In the genomic region with DNA sequence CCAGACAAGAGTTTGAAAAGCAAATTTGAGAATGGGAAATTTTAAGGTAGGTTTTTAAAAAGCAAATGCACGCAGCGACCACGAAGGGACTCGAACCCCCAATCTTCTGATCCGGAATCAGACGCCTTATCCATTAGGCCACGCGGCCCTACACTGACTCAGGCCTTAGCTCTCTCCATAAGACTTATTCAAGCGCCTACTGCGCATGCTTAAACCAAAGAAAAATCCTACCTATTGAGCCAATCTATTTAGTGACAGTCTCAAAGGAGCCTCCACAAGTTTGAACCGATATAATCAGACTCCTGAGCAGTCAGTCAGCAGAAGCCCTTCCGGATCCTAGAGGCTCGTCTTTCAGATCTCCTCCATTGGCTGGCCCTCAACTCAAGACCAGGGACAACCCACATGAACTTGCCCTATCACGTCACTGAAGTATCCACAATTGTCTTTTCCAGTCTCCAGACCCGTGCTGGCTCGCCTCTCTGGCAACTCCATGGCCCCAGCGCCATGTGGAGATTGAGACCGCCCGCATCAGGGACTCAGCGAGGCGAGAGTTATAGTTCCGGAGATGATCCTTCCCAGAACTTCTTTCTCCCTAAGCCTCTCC, we compare ENCODE assay signal across 8 mouse cellular contexts. TPM values are rescaled to one million over a fixed set of nuclear protein-coding genes. Genes with fewer than 3 reads are reported as not detected.
A peak's percentile ranks its signal among the peaks of the same experiment; 100 is the strongest.
DNase-seq lines count a peak whose midpoint lies in the region; ATAC-seq and TF ChIP-seq lines count a peak whose summit lies in the region.

No protein-coding gene starts in this region.

- no peaks in the 10 kb centered on the region for H3K36me3 ChIP-seq in ES-E14 (ENCODE audit: control insufficient read depth, insufficient read depth, low read length, poor library complexity, severe bottlenecking)
- no peaks in the 10 kb centered on the region; the same call in none of the 2 replicates for H3K36me3 ChIP-seq in forebrain, embryonic 16.5 days (ENCODE audit: control insufficient read depth, insufficient read depth)
- peaks cover 7% of the 10 kb centered on the region; the same call in 1 of the 2 replicates for H3K36me3 ChIP-seq in neural tube, embryonic 15.5 days

- 0 out of 2 replicates have a peak, but pooled peaks have one; percentile 29 for TF ChIP-seq POLR2A in lung, adult 2 months (IDR thresholded peaks at IDR 0.05; ENCODE audit: borderline replicate concordance, extremely low read depth, low read depth, low read length)

- peaks cover 0 to 13% of the 10 kb centered on the region in 2 experiments; a peak in 3 of 4 replicates for H3K4me1 ChIP-seq in ES-E14 (ENCODE audit: control insufficient read depth in 2 of 2, insufficient read depth in 2 of 2, low read length in 2 of 2, poor library complexity in 1 of 2)
- H3K4me1 ChIP-seq in forebrain, embryonic 16.5 days (replicated peaks; ENCODE audit: control insufficient read depth, insufficient read depth, low read length): peaks cover 17% of the 10 kb centered on the region
- H3K4me1 ChIP-seq in lung, adult 2 months (ENCODE audit: control insufficient read depth, insufficient read depth, low read length): peaks cover 3% of the 10 kb centered on the region
- peaks cover 20% of the 10 kb centered on the region for H3K4me1 ChIP-seq in neural tube, embryonic 15.5 days

- WGBS in forebrain, embryonic 16.5 days: 1% methylated on average over 22 of the region's 22 CpGs
- WGBS in lung, adult 2 months: under 1% methylated on average over 22 of the region's 22 CpGs
- WGBS in neural tube, embryonic 15.5 days: under 1% methylated on average over 22 of the region's 22 CpGs

- TF ChIP-seq CTCF in layer of hippocampus, adult 2 months (conservative IDR thresholded peaks at IDR 0.05): no peak
- TF ChIP-seq CTCF in lung, adult 2 months (IDR thresholded peaks at IDR 0.05; ENCODE audit: insufficient read depth, low read length): no peak

- intact Hi-C loops in heart, postnatal 36 days (cut with DNase I): no loop called here

- no peaks in the 10 kb centered on the region for H3K27me3 ChIP-seq in forebrain, embryonic 16.5 days (replicated peaks; ENCODE audit: control insufficient read depth, insufficient read depth, low read length)
- no peaks in the 10 kb centered on the region for H3K27me3 ChIP-seq in neural tube, embryonic 15.5 days (replicated peaks)

- in situ Hi-C loops in ES-E14 (cut with MboI; ENCODE audit: low sequenced_read_pairs in 2 of 2, unreplicated experiment in 2 of 2): no loop called here

- peak; percentile 83 for DNase-seq in ES-E14 (ENCODE audit: low read depth, low spot score)
- peak; percentile 89 to 96 for DNase-seq in cerebellum, adult 18-20 months
- peak; percentile 97 to 99 for DNase-seq in heart, postnatal 36 days
- peak; percentile 95 to 99 for DNase-seq in layer of hippocampus, adult 2 months (ENCODE audit: low spot score in 2 of 2)
- DNase-seq in lung, adult 2 months: peak; percentile 97
- DNase-seq in testis, postnatal 10 days (ENCODE audit: low spot score): peak; percentile 90

- H3K27ac ChIP-seq in ES-E14 (ENCODE audit: insufficient read depth, low read depth, low read length, poor library complexity, severe bottlenecking): peak overlapping the region; percentile 29; the same call in 1 of the 2 replicates
- peak overlapping the region; percentile 72 for H3K27ac ChIP-seq in forebrain, embryonic 16.5 days (ENCODE audit: low read length)
- peak overlapping the region; percentile 81 for H3K27ac ChIP-seq in layer of hippocampus, adult 2 months
- H3K27ac ChIP-seq in neural tube, embryonic 15.5 days (replicated peaks): peak overlapping the region; percentile 77

- peak overlapping the region; percentile 67 for H3K9ac ChIP-seq in ES-E14 (ENCODE audit: insufficient read depth, low read depth, low read length, poor library complexity, severe bottlenecking)
- peak overlapping the region; percentile 65 for H3K9ac ChIP-seq in forebrain, embryonic 16.5 days (replicated peaks; ENCODE audit: low read depth, low read length)
- H3K9ac ChIP-seq in neural tube, embryonic 15.5 days (replicated peaks): peak overlapping the region; percentile 53

- H3K4me2 ChIP-seq in forebrain, embryonic 16.5 days (ENCODE audit: low read length): peak overlapping the region; percentile 71
- peak overlapping the region; percentile 71 for H3K4me2 ChIP-seq in neural tube, embryonic 15.5 days

- ATAC-seq in forebrain, embryonic 16.5 days: peak; percentile 73
- ATAC-seq in neural tube, embryonic 15.5 days (ENCODE audit: low FRiP score): peak; percentile 67

- H3K4me3 ChIP-seq in ES-E14 (ENCODE audit: insufficient read depth in 1 of 2, low read depth in 1 of 2, low read length in 2 of 2, poor library complexity in 1 of 2, severe bottlenecking in 1 of 2): peak overlapping the region; percentile 58 to 87
- H3K4me3 ChIP-seq in forebrain, embryonic 16.5 days (replicated peaks; ENCODE audit: low read length): peak overlapping the region; percentile 74
- peak overlapping the region; percentile 81 for H3K4me3 ChIP-seq in layer of hippocampus, adult 2 months
- peak overlapping the region; percentile 62 for H3K4me3 ChIP-seq in lung, adult 2 months (replicated peaks; ENCODE audit: extremely low read depth, low read depth, low read length)
- H3K4me3 ChIP-seq in neural tube, embryonic 15.5 days (replicated peaks): peak overlapping the region; percentile 59

- no peaks in the 10 kb centered on the region for H3K9me3 ChIP-seq in ES-E14 (ENCODE audit: control insufficient read depth, insufficient read depth, low read depth, low read length)
- no peaks in the 10 kb centered on the region for H3K9me3 ChIP-seq in forebrain, embryonic 16.5 days (ENCODE audit: control insufficient read depth, low read length)
- no peaks in the 10 kb centered on the region for H3K9me3 ChIP-seq in neural tube, embryonic 15.5 days (replicated peaks)

TF ChIP-seq in ES-E14, 5 proteins besides CTCF, POLR2A, EP300 and RAD21:
- no peak for TF ChIP-seq HCFC1 (IDR thresholded peaks at IDR 0.05; ENCODE audit: borderline replicate concordance, insufficient read depth, low read length)
- TF ChIP-seq MAFK (IDR thresholded peaks at IDR 0.05; ENCODE audit: insufficient read depth, low read depth, low read length): peak; percentile 90

RNA-seq across cellular contexts. Expression of a gene that starts 13.7 kb away (rescaled TPM):
- total RNA-seq in ES-E14 (2012; rRNA removed): 8.4 and 8.8 TPM in 2 replicates
- polyA plus RNA-seq in forebrain, embryonic 16.5 days (2015; fragmentation: Nextera tagmentation; extraction: Ambion mirVana): 19.0 and 19.1 TPM in 2 replicates
- 1 to 10 TPM; 4.9 to 5.1 TPM for total RNA-seq in heart, postnatal 36 days (2021)
- 1 to 10 TPM; 5.7 to 6.9 TPM for total RNA-seq in layer of hippocampus, adult 2 months (2021)
- 13.4 and 14.0 TPM in 2 replicates for polyA plus RNA-seq in lung, adult 2 months (2012; rRNA removed)
- polyA plus RNA-seq in neural tube, embryonic 15.5 days (2015; fragmentation: Nextera tagmentation; extraction: Ambion mirVana): 16.0 and 16.4 TPM in 2 replicates

RNA-seq across cellular contexts. Expression of a gene that starts 49.0 kb away (rescaled TPM):
- total RNA-seq in ES-E14 (2012; rRNA removed): 19.9 and 26.9 TPM in 2 replicates
- 26.2 and 28.5 TPM in 2 replicates for polyA plus RNA-seq in forebrain, embryonic 16.5 days (2015; fragmentation: Nextera tagmentation; extraction: Ambion mirVana)
- 1 to 10 TPM; 2.4 to 4.1 TPM for total RNA-seq in heart, postnatal 36 days (2021)
- 10 to 100 TPM; 30.1 to 33.6 TPM for total RNA-seq in layer of hippocampus, adult 2 months (2021)
- 14.9 and 15.2 TPM in 2 replicates for polyA plus RNA-seq in lung, adult 2 months (2012; rRNA removed)
- polyA plus RNA-seq in neural tube, embryonic 15.5 days (2015; fragmentation: Nextera tagmentation; extraction: Ambion mirVana): 22.6 and 24.9 TPM in 2 replicates

RNA-seq across cellular contexts. Expression of a gene that starts 50.4 kb away (rescaled TPM):
- 62.5 and 93.1 TPM in 2 replicates for total RNA-seq in ES-E14 (2012; rRNA removed)
- polyA plus RNA-seq in forebrain, embryonic 16.5 days (2015; fragmentation: Nextera tagmentation; extraction: Ambion mirVana): not detected in 2 replicates
- not detected for total RNA-seq in heart, postnatal 36 days (2021)
- total RNA-seq in layer of hippocampus, adult 2 months (2021): not detected
- 0.06 TPM in 1 of 2 replicates, not detected in the other for polyA plus RNA-seq in lung, adult 2 months (2012; rRNA removed)
- not detected in 2 replicates for polyA plus RNA-seq in neural tube, embryonic 15.5 days (2015; fragmentation: Nextera tagmentation; extraction: Ambion mirVana)

Comparison
In these comparisons a context has a peak if more than half of its experiments do, and no peak if none do; other contexts are left out.
1. Peak in every context shown above with its lines: DNase-seq, ATAC-seq, H3K4me3 ChIP-seq and H3K27ac ChIP-seq.
2. H3K27ac ChIP-seq: peak in every context shown above with its lines; median percentile 81 in layer of hippocampus, adult 2 months; 77 in neural tube, embryonic 15.5 days; 72 in forebrain, embryonic 16.5 days; 29 in ES-E14.
3. RNA of a gene that starts 50.4 kb away (total RNA-seq): 62.5 to 93.1 TPM in ES-E14; not detected in layer of hippocampus, adult 2 months and not detected in heart, postnatal 36 days; every median in the first group is over 10 times any median in the second.